Mouse (Mus musculus) brain, adult 2 months (tissue): ENCODE measurements around the gene Rab6b.

Experiments
- DNase-seq: peaks from one replicate; pipeline ENCODE4 v3.0.0; 2011; ENCODE audit warnings: low read depth, low spot score

Gene Rab6b

DNA sequence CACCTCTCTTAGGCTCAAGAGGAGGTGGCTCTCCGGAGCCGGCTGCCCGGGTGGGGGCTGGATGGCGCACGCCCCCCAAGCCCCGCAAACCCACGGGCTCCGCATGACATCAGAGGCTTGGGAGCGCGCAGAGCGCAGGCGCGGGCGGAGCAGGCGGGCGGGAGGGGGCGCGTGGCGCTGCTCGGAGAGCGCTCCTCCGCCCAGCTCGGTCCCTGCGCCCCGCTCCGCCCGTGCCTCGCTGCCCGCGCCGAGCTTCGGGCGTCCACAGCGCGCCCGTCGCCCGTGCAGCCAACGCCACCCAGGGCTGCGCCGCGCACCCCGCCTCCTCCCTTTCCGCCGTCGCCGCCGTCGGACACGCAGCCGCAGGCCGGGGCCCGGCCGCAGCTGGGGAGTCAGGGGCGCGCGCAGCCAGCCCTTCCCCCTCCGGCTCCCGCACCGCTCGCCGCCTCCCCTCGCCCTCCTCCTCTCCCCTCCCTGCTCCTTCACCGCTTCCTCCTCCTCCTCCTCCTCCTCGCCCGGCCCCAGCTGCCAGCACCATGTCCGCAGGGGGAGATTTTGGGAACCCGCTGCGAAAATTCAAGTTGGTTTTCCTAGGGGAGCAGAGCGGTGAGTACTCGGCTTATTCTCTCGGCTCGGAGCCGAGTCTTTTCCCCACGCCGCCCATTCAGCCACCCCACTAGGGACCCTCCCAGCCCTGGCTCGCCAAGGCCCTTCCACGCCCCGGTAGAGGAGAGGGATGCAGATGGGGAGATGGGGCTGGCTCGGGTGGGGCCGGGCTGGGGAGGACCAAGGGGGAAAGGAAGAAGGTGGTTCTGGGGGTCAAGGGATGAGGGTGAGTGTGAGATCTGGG is at the start of gene Rab6b:
Gene Rab6b (plus strand): TSS at position 167 of the 850 bp plus-strand sequence.
- peak; percentile 93 for DNase-seq

DNA sequence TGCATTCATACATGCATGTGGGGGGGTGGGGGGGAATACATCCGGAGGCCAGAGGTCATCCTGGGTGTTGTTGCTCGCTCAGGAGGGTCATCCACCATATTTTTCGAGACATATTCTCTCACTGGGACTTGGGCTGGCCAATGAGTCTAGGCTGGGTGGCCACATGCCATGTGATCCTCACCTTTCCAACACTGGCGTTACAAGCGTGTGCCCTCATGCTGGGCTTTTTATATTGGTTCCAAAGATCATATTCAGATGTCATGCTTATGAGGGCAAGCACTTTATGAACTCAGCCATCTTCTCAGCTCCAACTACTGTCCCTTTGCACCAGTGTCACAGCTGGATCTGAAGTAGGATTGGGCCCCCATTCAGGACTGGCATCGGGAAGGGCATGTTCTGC is 48.0 kb upstream of the Rab6b start:
- no peak for DNase-seq

DNA sequence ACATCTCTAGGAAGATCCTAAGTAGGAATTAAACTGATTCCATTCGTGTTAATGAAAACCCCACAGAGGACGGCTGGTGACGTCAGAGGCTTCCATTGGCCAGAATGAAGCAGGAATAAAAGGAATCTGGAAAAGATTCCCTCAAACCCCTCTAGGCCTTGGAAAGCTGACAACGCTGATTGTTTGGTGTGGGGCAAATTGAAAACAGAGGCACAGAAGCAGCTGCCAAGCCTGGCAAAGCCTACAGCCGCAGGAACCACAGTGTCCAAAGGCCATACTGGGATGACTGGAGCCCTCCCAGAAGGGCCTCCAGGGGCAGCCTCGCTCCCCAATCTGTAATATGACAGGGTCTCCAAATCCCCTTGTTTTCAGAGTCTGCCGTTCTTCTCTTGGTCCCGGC is 44.7 kb upstream of the Rab6b start:
- no peak for DNase-seq

DNA sequence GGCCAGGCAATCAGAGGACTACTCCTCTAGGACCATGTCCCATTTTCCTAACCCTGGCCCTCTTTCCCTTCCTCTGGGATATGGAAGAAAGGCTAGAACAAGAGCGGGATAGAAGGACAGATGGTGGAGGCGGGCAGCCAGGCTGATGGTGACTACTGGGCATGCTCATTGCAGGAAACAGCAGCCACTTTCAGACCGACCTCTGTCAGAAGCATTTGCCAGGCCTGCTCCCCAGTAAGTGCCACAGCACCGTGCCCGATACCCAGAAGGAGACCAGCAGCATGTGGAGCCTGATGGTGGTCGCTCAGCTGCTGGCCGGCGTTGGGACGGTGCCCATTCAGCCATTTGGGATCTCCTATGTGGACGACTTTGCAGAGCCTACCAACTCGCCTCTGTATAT is 43.9 kb upstream of the Rab6b start:
- peak; percentile 88 for DNase-seq

DNA sequence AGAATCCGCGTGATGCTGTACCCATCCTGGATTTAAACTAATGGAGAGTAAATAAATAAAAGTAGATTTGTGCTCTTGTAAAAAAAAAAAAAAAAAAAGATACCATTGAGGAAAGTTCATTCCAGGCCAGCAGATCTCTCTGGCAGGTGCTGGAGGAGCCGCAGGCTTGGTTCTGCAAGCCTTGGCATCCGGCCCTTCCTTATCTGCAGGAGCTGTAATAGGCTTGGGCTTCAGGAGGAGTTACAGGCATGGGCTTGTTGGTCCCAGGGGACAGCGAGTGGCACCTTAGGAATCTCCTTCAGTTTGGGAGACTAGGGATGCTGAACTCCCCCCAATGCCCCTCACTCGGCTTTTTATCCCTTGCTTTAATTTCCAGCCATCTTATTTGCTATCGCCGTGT is 42.8 kb upstream of the Rab6b start:
- DNase-seq: peak; percentile 88

DNA sequence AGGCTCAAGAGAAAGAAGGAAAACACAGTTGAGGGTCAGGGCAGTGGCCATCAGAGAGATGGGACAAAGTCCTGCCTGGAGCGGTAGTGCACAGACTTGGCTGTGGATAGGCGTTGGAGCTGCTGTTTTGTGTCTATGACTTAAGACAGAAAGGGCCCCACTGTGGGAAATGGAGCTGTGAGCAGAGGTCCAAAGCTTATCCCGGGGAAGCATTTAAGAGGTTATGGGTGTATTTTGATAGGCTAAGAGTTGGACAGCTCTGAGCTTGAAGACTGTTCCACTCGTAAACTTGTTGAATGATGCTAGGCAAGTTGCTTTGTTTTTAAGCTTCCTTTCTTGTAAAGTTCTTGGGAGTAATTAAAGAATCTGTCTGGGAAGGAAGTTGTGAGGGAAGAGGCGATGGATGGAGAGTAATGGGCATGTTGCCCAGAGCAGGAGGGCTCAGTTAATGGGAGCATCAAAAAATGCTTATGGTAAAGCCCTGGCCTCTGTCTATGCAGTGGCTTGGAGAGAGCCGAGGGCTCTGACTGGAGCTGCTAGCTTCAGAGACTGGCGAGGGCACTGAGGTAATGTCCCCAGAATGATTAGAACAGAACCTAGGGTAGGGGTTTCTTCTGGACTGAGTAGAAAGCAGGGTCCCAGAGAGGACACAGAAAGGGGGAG is 39.9 kb upstream of the Rab6b start:
- DNase-seq: no peak

DNA sequence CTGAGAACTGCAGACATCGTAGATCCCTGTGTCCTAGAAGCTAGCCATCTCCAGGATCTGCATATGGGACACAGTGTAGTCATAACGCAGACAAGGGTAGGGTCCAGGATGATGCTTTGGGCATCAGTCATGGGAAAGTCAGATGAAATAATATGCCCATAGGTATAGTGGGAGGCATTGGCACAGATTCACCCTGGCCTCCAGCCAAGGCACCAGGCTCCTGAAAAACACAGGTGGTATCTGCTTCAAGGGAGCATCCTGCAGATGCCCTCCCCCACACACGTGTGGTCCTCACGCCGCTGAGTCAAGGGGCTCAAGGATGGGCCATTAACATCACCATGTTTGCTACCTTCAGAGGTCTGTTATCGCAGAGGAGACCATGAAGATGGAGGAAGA is 39.4 kb upstream of the Rab6b start:
- no peak for DNase-seq

DNA sequence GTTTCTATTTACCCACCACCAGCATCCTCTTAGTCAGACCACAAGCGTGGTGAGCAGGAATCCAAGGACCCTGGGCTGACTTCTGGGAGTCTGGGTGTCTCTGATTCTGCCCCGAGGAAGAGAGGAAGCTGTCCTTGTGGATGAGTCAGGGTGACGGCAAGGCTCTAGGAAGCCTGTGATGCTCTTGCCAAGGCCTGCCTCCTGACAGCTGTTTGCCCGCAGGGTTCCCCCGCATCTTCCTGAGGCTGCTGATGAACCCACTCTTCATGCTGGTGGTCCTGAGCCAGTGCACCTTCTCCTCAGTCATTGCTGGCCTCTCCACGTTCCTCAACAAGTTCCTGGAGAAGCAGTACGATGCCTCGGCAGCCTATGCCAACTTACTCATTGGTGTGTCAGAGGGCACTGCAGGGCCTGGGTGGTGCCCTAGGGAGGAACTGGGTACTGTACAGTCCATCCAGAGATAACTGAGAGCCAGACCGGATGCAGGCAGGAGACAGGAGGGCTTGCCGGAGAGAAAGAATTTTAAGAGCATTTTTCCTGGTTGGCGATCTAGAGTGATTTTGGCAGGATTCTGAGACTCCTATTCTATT is 38.6 kb upstream of the Rab6b start:
- peak; percentile 47 for DNase-seq

DNA sequence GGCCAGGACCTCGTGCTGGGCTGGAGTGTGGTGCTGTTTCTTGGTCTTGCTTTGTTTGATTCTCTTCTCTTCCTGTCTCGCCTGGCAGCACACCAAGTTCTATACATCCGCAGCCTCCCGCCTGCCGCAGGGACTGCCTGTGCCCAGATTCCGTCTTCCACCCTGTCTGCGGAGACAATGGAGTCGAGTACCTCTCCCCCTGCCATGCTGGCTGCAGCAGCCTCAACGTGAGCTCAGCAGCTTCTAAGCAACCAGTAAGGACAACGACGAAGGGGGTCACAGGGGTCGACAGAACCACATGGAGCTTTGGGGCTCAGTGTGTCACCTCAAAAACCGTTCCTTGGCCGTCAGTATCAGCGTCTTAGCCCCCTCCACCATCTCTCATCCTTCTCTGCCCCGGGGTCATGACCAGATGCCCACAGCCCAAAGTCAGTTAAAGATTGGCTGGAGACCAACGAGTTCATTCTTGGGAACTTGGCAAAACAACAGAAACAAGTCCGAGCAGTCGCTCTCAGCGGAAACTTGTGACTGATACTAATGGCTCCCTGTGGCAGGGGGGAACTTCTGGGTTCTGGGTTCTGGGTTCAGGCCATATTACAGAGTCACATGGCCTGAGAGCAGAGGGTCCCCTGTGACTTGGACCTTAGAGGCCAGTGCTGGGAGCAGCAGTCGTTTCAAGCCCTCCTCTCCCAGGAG is 34.6 kb upstream of the Rab6b start:
- DNase-seq: no peak

DNA sequence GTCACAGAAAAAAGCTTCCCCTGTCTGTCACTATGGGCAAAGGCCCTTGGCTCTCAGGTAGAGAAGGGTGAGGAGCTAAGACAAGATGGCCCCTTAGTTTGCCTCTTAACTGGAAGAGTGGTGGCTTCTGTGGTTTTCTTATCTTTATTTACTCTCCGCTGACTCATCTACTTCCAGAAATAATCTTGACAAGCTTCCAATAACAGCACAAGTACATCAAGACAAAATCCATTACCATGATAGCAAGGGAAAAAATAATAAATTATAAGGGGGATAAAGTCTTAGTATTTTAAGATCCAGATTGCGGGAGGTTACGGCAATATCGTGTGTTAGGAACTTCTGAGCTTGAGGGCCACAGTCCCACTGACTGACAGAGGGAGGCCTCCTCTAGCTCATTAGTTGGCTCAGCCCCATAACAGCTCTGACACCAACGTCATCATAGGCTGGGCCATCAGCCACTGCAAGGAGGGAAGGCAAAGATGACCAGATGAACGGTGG is 33.3 kb upstream of the Rab6b start:
- DNase-seq: no peak

DNA sequence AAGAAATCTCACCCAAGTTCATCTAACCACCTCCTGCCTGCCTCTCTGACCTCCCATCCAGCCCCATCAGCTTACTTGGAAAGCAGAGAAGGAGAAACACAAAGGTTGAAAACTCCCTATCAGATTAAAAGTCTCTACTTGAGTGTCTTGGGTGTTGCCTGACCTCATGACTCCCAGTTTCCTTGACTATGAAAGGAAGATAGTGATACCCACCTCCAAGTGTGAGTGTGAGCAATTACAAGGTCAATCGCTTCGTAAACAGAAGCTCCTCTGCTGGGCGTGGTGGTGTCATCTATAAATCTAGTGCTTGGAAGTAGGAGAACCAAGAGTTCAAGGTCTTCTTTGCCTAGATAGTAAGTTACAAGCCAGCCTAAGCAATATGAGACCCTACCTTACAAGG is 31.4 kb upstream of the Rab6b start:
- no peak for DNase-seq

DNA sequence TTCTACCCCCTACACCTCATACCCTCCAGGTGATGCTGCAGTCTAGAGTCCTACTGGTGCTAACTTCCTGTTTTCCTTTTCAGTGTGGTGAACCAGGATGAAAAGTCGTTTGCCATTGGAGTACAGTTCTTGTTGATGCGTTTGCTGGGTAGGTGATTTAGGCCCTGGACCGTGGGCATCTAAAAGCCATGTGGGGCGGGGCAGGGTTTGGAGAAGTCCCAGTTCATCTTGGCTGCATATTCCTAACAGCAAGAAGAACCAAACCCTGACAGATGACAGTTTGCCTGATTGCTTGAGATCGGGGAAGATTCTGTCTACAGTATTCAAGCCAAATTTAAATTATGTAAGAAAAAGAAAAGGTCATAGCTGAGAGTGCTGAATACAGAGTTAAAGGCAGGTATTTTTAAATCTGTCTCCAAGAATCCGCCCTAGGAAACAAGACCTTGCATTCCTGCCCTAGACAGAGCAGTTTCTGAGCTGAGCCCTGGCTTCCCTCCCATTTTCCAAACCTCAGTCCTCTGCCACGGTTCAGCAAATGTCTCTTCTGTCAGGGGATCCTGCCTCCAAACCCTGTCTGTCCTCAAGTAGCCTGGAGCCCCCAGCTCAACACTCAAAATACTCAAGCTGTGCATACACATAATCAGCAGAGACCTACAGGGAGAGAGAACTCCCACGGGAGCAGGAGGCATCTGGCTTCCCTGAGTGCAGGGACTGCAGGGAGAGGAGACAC is 29.2 kb upstream of the Rab6b start:
- DNase-seq: peak; percentile 54

DNA sequence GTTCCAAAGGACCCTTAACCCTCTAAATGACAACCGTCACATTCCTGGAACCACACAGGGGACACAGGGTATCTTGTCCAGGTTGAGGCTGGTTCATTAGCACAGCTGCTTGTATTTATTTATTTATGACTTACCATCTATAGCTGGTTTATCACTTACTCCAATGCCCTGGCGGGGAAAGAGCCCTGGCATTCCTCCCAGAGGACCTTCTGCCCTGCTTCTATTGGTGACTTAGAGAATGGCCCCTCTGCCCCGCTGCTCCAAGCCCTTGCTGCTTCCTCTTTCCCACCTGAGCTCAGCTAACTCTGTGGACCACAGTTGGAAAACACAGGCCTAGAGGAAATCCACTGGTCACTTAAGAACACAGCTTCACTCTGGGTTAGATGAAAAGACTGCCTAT is 28.2 kb upstream of the Rab6b start:
- no peak for DNase-seq

DNA sequence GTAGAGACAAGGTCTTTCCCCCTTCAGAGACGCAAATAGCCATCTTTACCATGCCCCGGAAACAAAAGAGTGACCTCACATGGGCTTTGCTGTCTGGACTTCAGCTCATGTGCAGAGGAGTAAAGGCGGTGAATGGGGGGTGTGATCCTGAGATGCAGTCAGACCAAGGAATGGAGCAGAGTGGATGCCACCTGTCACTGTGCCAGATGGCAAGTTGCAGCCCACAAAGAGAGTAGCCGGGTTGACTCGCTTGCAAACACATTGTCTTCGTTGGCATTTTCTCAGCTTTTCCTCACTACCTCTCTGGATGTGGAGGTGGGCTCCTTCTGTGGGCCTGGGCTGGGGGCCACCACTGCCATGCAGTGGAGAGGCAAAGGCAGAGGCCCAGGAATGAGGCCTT is 24.9 kb upstream of the Rab6b start:
- DNase-seq: no peak

DNA sequence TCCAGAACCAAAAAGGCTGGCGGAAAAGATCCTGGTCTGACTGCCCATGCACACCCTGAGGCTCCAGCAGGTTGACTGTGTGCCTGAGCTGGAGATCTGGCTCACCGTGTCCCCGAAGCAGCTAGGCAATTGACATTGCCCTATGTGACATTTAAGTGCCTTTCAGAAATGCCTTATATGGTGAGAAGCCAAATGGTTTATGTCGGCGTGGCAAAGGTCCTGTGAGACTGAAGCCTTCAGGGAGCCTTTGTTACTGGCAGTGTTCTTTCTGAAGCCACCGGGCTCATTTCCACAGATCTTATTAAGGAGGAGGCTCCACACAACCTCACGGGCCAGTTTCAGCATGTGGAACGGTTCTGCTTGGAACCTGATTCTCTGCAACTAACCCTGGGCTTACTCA is 24.3 kb upstream of the Rab6b start:
- DNase-seq: no peak

DNA sequence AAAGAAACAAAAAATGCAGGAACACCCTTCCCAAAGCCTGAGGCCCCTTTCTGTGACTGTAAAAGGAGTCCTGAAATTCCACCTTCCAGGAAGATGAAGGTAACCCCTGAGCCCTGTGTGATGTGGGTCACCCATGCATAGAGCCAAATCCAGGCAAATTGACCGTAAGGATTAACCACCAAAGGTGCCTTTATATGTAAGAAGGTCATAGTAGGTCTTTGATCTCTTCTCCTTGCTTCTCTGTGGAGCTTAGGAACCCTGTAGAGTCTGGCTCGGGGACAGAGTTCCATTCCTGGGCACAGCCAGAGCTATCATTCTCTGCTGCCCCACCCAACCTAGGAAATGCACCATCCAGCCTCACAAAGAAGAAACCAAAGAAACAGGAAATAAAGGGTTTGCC is 22.9 kb upstream of the Rab6b start:
- no peak for DNase-seq

DNA sequence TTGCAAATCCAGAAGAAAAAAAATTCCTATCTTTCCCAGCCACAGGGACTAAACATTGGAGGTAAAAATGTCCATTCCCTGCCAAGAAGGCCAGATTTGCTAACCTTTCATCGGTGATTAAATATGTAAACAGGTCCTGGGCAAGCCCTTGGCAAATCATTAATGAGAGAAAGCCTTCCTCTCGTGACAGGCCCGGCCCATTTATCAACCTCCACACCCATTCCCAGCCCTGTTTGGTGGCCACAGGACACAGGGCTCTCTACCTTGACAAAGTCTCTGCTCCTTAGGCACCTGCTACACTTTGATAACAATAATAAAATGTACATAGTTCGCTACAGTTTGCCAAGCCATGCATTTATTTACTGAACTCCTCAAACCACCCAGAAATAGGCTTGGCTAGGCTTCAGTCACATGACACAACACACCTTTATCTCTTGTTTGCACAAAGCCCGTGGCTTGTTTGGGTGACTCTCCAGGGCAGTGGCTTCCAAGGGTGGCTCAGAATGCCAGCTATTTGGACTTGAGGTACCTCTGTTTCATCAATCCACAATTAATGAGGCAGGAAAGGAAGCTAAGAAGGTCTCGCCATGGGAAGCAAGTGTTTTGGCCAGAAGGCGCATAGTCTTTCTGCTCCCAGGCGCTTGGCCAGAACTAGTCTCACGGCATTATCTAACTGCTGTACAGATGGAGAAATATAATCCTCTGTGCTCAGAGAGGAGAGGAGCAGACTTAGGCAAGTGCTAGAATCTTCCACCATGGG is 21.3 kb upstream of the Rab6b start:
- DNase-seq: peak; percentile 88

DNA sequence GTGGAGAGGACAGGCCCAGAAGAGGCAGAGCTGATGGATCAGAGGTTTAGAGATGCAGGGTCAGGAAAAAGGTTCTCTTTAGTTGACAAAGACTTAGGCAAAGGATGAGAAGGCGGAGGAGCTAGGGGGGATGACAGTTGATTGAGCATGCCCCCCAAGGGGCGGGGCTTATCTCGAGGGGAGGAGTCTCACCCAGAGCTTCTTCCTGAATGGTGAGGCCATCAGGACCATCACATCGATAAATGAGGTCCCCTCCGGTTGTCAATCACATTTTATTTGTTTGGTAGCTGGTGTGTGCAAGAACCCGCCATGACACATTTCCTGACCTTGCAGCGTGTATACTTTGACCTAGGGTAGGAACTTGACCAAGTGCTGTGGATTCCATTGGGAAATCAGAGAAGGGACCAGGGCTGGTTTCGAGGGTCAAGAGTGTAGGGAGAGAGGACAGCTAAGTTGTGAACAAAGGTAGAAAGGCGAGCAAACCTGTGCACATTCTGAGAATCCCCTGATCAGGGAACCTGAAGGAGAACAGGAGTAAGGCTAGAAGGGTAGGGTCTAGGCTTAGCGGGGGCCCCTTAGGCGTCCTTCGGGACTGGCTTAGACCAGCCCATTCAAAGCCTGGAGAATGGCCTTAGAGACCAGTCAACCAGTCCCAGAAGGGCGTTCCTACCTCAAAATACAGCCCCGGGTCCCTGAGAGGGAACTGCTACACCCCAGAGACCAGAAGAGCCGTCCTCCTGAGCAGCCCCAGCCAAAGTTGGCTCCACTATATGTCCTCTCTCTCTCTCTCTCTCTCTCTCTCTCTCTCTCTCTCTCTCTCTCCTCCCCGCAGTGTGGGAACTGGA is 20.3 kb upstream of the Rab6b start:
- no peak for DNase-seq

DNA sequence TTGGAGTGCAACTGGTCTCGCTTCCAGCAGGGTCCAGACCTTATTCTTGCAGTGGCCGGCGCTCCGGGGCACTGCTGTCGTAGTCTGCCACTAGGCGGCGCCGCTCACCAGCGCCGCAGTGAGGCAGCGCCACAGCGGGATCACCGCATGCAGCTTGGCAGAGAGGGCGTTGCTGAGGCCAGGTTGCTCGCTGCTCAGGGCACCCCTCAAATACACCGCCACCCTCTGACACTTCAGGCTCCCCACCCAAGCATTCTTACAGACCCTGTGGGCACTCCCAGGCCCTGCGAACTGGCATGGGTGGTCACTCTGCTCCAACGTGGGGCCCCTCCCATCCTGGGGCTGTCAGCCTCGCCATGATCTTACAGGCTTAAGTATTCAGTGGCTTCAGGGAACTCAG is 19.3 kb upstream of the Rab6b start:
- DNase-seq: peak; percentile 91

DNA sequence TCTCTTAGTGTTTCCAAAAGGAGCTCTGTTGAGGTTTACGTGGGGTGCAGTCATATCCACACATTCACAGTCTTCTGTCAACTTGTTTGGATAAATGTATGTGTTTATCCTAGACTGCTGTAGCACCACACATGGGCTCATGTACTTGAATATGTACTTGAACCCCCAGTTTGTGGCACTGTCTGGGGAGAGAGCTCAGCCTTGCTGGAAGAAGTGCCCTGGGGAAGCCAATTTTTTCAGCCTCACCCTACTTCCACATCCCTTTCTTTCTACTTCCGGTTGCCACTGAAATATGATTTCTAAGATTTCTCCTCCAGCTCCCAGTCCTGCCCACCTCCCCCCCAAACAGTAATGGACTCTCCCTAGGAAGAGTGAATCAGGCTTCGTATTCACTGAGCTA is 17.9 kb upstream of the Rab6b start:
- DNase-seq: no peak
